Mouse (Mus musculus): Measurements from ENCODE around the gene Defb20. TPM values are rescaled to one million over a fixed set of nuclear protein-coding genes. Genes with fewer than 3 reads are reported as not detected.

The Defb20 gene
- polyA plus RNA-seq, 1 experiment from 2014 or later = not detected

- H3K9me3 ChIP-seq (replicated peaks) = no peaks in the 10 kb centered on the region
- no peak overlapping the region for H3K9ac ChIP-seq
- ATAC-seq (replicated peaks; ENCODE audit: insufficient number of reproducible peaks, insufficient read depth, low FRiP score, low read depth) = no peak
- H3K27ac ChIP-seq = no peak overlapping the region
- peaks cover 19% of the 10 kb centered on the region for H3K4me1 ChIP-seq (replicated peaks)
- 5% methylated on average over 5 of the region's 5 CpGs for WGBS
- no peak overlapping the region for H3K4me2 ChIP-seq
- H3K4me3 ChIP-seq = no peak overlapping the region
- no peaks in the 10 kb centered on the region for H3K27me3 ChIP-seq
- H3K36me3 ChIP-seq = no peaks in the 10 kb centered on the region
Measured at GRCm38 (mm10) chr2:152450241-152450640, 26.6 kb upstream of the Defb20 start.

GRCm38 (mm10) chr2:152452101-152452781 is 24.6 kb upstream of the Defb20 start:
- Histone ChIP-seq H3K4me2 (no peak overlapping the region), H3K36me3 (no peaks in the 10 kb centered on the region), H3K4me1 (replicated peaks) (peaks cover 14% of the 10 kb centered on the region), H3K27me3 (no peaks in the 10 kb centered on the region), H3K4me3 (no peak overlapping the region), H3K27ac (no peak overlapping the region), H3K9ac (no peak overlapping the region), H3K9me3 (replicated peaks) (no peaks in the 10 kb centered on the region)
- WGBS = 70% methylated on average over 4 of the region's 4 CpGs
- no peak for ATAC-seq (replicated peaks; ENCODE audit: insufficient number of reproducible peaks, insufficient read depth, low FRiP score, low read depth)

- Histone ChIP-seq H3K9me3 (replicated peaks) (no peaks in the 10 kb centered on the region), H3K9ac (no peak overlapping the region), H3K4me3 (no peak overlapping the region), H3K27ac (no peak overlapping the region), H3K36me3 (no peaks in the 10 kb centered on the region), H3K27me3 (no peaks in the 10 kb centered on the region), H3K4me1 (replicated peaks) (no peaks in the 10 kb centered on the region; the same call in 1 of the 2 replicates), H3K4me2 (no peak overlapping the region)
- 41% methylated on average over 13 of the region's 13 CpGs for WGBS
- no peak for ATAC-seq (replicated peaks; ENCODE audit: insufficient number of reproducible peaks, insufficient read depth, low FRiP score, low read depth)
Measured at GRCm38 (mm10) chr2:152459241-152459640, 17.6 kb upstream of the Defb20 start.

- no peaks in the 10 kb centered on the region for H3K4me1 ChIP-seq (replicated peaks)
- H3K9me3 ChIP-seq (replicated peaks) = no peaks in the 10 kb centered on the region
- no peak within 1 kb of the TSS for H3K4me2 ChIP-seq
- H3K27me3 ChIP-seq = 0 out of 2 replicates have a peak, but pooled peaks cover 4% of the 10 kb centered on the region
- no peak within 1 kb of the TSS for H3K27ac ChIP-seq
- ATAC-seq (replicated peaks; ENCODE audit: insufficient number of reproducible peaks, insufficient read depth, low FRiP score, low read depth) = no peak
- no peak within 1 kb of the TSS for H3K4me3 ChIP-seq
- 88% methylated on average over 3 of the region's 3 CpGs for WGBS
- H3K36me3 ChIP-seq = no peaks in the 10 kb centered on the region
- H3K9ac ChIP-seq = no peak within 1 kb of the TSS
Measured at GRCm38 (mm10) chr2:152464570-152465150, 12.2 kb upstream of the Defb20 start, which contains the start of gene Defb23. Gene Defb23 (minus strand): TSS chr2:152464620.

- Histone ChIP-seq H3K9me3 (replicated peaks) (no peaks in the 10 kb centered on the region), H3K27ac (no peak overlapping the region), H3K27me3 (0 out of 2 replicates have a peak, but pooled peaks cover 4% of the 10 kb centered on the region), H3K36me3 (no peaks in the 10 kb centered on the region), H3K9ac (no peak overlapping the region), H3K4me3 (no peak overlapping the region), H3K4me2 (no peak overlapping the region), H3K4me1 (replicated peaks) (no peaks in the 10 kb centered on the region)
- WGBS = 31% methylated on average over 7 of the region's 7 CpGs
- ATAC-seq (replicated peaks; ENCODE audit: insufficient number of reproducible peaks, insufficient read depth, low FRiP score, low read depth) = no peak
Measured at GRCm38 (mm10) chr2:152470973-152471372, 5.9 kb upstream of the Defb20 start.

- H3K9ac ChIP-seq = no peak overlapping the region
Measured at GRCm38 (mm10) chr2:152472434-152472833, 4.4 kb upstream of the Defb20 start.

GRCm38 (mm10) chr2:152480881-152481280 is 4.0 kb downstream of the Defb20 start:
- Histone ChIP-seq H3K4me2 (no peak overlapping the region), H3K4me1 (replicated peaks) (no peaks in the 10 kb centered on the region), H3K36me3 (no peaks in the 10 kb centered on the region), H3K27me3 (no peaks in the 10 kb centered on the region), H3K9ac (no peak overlapping the region), H3K9me3 (replicated peaks) (no peaks in the 10 kb centered on the region), H3K27ac (no peak overlapping the region), H3K4me3 (no peak overlapping the region)
- 69% methylated on average over 3 of the region's 3 CpGs for WGBS
- ATAC-seq (replicated peaks; ENCODE audit: insufficient number of reproducible peaks, insufficient read depth, low FRiP score, low read depth) = no peak

More at GRCm38 (mm10) chr2:152472434-152472833, 4.4 kb upstream of the Defb20 start:
- H3K27me3 ChIP-seq = 0 out of 2 replicates have a peak, but pooled peaks cover 4% of the 10 kb centered on the region
- H3K36me3 ChIP-seq = no peaks in the 10 kb centered on the region
- no peak for ATAC-seq (replicated peaks; ENCODE audit: insufficient number of reproducible peaks, insufficient read depth, low FRiP score, low read depth)
- H3K4me1 ChIP-seq (replicated peaks) = no peaks in the 10 kb centered on the region
- H3K4me2 ChIP-seq = no peak overlapping the region
- WGBS = 27% methylated on average over 3 of the region's 3 CpGs
- H3K27ac ChIP-seq = no peak overlapping the region
- H3K9me3 ChIP-seq (replicated peaks) = no peaks in the 10 kb centered on the region
- no peak overlapping the region for H3K4me3 ChIP-seq

GRCm38 (mm10) chr2:152481726-152482125 is 4.9 kb downstream of the Defb20 start:
- H3K9ac ChIP-seq = no peak overlapping the region
- H3K36me3 ChIP-seq = no peaks in the 10 kb centered on the region
- WGBS = 83% methylated on average over 7 of the region's 7 CpGs
- no peaks in the 10 kb centered on the region for H3K9me3 ChIP-seq (replicated peaks)
- ATAC-seq (replicated peaks; ENCODE audit: insufficient number of reproducible peaks, insufficient read depth, low FRiP score, low read depth) = no peak
- no peak overlapping the region for H3K4me2 ChIP-seq
- H3K4me3 ChIP-seq = no peak overlapping the region
- H3K4me1 ChIP-seq (replicated peaks) = no peaks in the 10 kb centered on the region
- H3K27me3 ChIP-seq = no peaks in the 10 kb centered on the region
- no peak overlapping the region for H3K27ac ChIP-seq

- no peak for ATAC-seq (replicated peaks; ENCODE audit: insufficient number of reproducible peaks, insufficient read depth, low FRiP score, low read depth)
Measured at GRCm38 (mm10) chr2:152487024-152487423, 10.2 kb downstream of the Defb20 start.

DNA sequence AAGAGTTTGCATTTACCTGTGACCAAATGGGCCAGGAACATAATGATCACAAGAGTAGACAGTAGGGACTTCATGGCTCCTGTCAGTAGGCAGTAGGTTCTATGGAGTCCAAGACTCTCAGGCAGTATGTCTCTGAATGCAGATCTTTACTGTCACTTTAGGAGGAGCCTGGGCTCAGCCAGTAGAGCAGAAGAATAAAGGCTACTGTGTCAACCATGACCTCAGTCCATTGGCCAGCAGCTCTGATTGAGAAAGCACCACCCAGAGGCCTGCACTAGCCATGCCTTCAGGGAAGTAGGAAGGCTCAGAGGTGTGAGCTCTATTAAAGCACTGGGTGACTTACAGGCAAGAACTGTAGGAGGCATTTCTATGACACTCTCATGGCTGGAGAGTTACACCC is 13.2 kb downstream of the Defb20 start, which contains the start of gene Defb22:
Gene Defb22 (minus strand): TSS at position 101 of the 400 bp plus-strand sequence.
- Histone ChIP-seq H3K4me3 (no peak within 1 kb of the TSS), H3K27ac (no peak within 1 kb of the TSS), H3K9me3 (replicated peaks) (no peaks in the 10 kb centered on the region), H3K9ac (no peak within 1 kb of the TSS), H3K4me1 (replicated peaks) (no peaks in the 10 kb centered on the region), H3K36me3 (no peaks in the 10 kb centered on the region), H3K4me2 (no peak within 1 kb of the TSS), H3K27me3 (no peaks in the 10 kb centered on the region)
- ATAC-seq (replicated peaks; ENCODE audit: insufficient number of reproducible peaks, insufficient read depth, low FRiP score, low read depth) = no peak

More at GRCm38 (mm10) chr2:152487024-152487423, 10.2 kb downstream of the Defb20 start:
- no peak overlapping the region for H3K27ac ChIP-seq
- H3K4me1 ChIP-seq (replicated peaks) = no peaks in the 10 kb centered on the region
- H3K27me3 ChIP-seq = no peaks in the 10 kb centered on the region
- no peak overlapping the region for H3K9ac ChIP-seq
- H3K9me3 ChIP-seq (replicated peaks) = no peaks in the 10 kb centered on the region
- no peak overlapping the region for H3K4me2 ChIP-seq
- no peaks in the 10 kb centered on the region for H3K36me3 ChIP-seq
- no peak overlapping the region for H3K4me3 ChIP-seq
- 66% methylated on average over 2 of the region's 2 CpGs for WGBS

DNA sequence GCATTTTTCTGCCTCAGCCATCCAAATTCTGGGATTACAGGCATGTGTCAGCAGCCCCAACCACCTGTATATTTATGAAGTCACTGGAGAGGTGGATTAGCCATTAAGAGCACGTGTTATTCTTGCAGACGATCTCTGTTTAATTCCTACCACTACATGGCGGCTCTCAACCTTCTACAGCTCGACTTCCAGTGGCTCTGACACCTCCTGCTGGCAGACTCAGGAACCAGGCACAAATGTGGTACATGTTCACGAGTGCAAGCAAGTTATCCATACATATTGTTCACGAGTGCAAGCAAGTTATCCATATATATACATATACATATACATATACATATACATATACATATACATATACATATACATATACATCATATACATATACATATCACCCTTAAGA is 16.3 kb downstream of the Defb20 start:
- Histone ChIP-seq H3K9ac (no peak overlapping the region), H3K9me3 (replicated peaks) (no peaks in the 10 kb centered on the region), H3K36me3 (no peaks in the 10 kb centered on the region), H3K4me2 (no peak overlapping the region), H3K27ac (no peak overlapping the region), H3K4me1 (replicated peaks) (no peaks in the 10 kb centered on the region), H3K27me3 (no peaks in the 10 kb centered on the region), H3K4me3 (no peak overlapping the region)
- no peak for ATAC-seq (replicated peaks; ENCODE audit: insufficient number of reproducible peaks, insufficient read depth, low FRiP score, low read depth)
- 70% methylated on average over 6 of the region's 6 CpGs for WGBS

DNA sequence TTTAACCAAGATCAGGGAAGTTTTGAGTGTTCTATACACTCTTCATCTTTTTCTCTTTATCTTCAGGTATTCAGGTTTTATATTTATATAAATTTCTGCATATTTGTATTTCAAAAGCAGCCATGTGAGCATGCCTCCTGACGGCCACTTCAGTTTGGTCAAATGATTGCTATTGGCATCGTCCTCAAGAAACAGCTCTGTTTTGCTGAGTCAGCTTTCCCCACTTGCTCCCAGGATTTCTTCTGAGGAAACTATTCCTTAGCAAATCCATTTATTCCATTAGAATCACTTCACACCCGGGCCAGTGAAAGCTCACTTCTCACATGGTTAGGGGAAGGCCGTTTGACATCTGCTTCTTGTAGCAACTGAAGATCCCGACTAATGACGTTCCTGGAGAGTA is 21.2 kb downstream of the Defb20 start:
- WGBS = 64% methylated on average over 6 of the region's 6 CpGs
- no peak for ATAC-seq (replicated peaks; ENCODE audit: insufficient number of reproducible peaks, insufficient read depth, low FRiP score, low read depth)
- Histone ChIP-seq H3K9ac (no peak overlapping the region), H3K27me3 (no peaks in the 10 kb centered on the region), H3K4me3 (no peak overlapping the region), H3K9me3 (replicated peaks) (no peaks in the 10 kb centered on the region), H3K36me3 (no peaks in the 10 kb centered on the region), H3K4me2 (no peak overlapping the region), H3K27ac (no peak overlapping the region), H3K4me1 (replicated peaks) (0 out of 2 replicates have a peak, but pooled peaks cover 5% of the 10 kb centered on the region)
